Mouse (Mus musculus): ENCODE results near the gene Olfr5.

Gene Olfr5

GRCm38 (mm10) chr7:6486841-6487240, at the start of gene Olfr5:
Gene Olfr5, minus strand, starts transcription at chr7:6486941.
- no peak for DNase-seq

- DNase-seq, result peak; percentile 19 to 22
These were observed 39.4 kb upstream of the Olfr5 start for GRCm38 (mm10) chr7:6526141-6526540.

- no peak for DNase-seq
These were observed 38.3 kb upstream of the Olfr5 start for GRCm38 (mm10) chr7:6525001-6525400.

GRCm38 (mm10) chr7:6522850-6523249, 36.1 kb upstream of the Olfr5 start, which contains the start of gene Olfr1349:
Gene Olfr1349, minus strand, starts transcription at chr7:6522950.
- DNase-seq, result no peak

GRCm38 (mm10) chr7:6521666-6522065, 34.9 kb upstream of the Olfr5 start:
- no peak for DNase-seq

- no peak for DNase-seq
These were observed 21.9 kb upstream of the Olfr5 start, which contains the start of gene Olfr1348 for GRCm38 (mm10) chr7:6508648-6509047. Gene Olfr1348, minus strand, starts transcription at chr7:6508748.

- no peak for DNase-seq
These were observed 12.9 kb upstream of the Olfr5 start, which contains the start of gene Olfr1347 for GRCm38 (mm10) chr7:6499655-6500054. Gene Olfr1347, minus strand, starts transcription at chr7:6499755.

- peak in 1 of 2 experiments; percentile 1 for DNase-seq
These were observed 9.1 kb downstream of the Olfr5 start for GRCm38 (mm10) chr7:6477633-6478032.

GRCm38 (mm10) chr7:6466951-6467350, 19.8 kb downstream of the Olfr5 start, which contains the start of gene Olfr1346:
Gene Olfr1346, plus strand, starts transcription at chr7:6467101.
- no peak for DNase-seq

GRCm38 (mm10) chr7:6456399-6456798, 30.3 kb downstream of the Olfr5 start:
- DNase-seq, result peak; percentile 17 to 19

GRCm38 (mm10) chr7:6455868-6456267, 30.9 kb downstream of the Olfr5 start, which contains the start of gene Olfr1336:
Gene Olfr1336, plus strand, starts transcription at chr7:6456168.
- no peak for DNase-seq

GRCm38 (mm10) chr7:6447771-6448170, 39.0 kb downstream of the Olfr5 start:
- no peak for DNase-seq

- DNase-seq, result no peak
These were observed 45.6 kb downstream of the Olfr5 start for GRCm38 (mm10) chr7:6441173-6441572.

- no peak for DNase-seq
These were observed 48.4 kb downstream of the Olfr5 start, which contains the start of gene Olfr1344 for GRCm38 (mm10) chr7:6438388-6438787. Gene Olfr1344, plus strand, starts transcription at chr7:6438688.

GRCm38 (mm10) chr7:6430342-6430741, 56.4 kb downstream of the Olfr5 start:
- peak; percentile 33 to 34 for DNase-seq

- no peak for DNase-seq
These were observed 57.4 kb downstream of the Olfr5 start for GRCm38 (mm10) chr7:6429381-6429780.

All from kidney, postnatal 4 days (tissue).